Mouse (Mus musculus) right cerebral cortex, postnatal 4 days (tissue): ENCODE results near the gene Vmn1r235.
"Not testable (repeated sequence)": the region's sequence is repeated elsewhere in the genome, so short reads cannot be mapped to it uniquely, and the experiment has no call there.

Experiments used
- DNase-seq: peaks from one replicate; pipeline ENCODE4 v3.0.0-alpha.2; 2022

Gene Vmn1r235

GRCm38 (mm10) chr17:21256111-21256510 lies at the start of gene Vmn1r235:
Gene Vmn1r235, plus strand, starts transcription at chr17:21256411.
- DNase-seq = no peak

GRCm38 (mm10) chr17:21211081-21211480 lies 45.1 kb upstream of the Vmn1r235 start:
- DNase-seq = not testable (repeated sequence)

- DNase-seq = no peak
These were observed 30.4 kb upstream of the Vmn1r235 start, which contains the start of gene Vmn1r234 for GRCm38 (mm10) chr17:21225787-21226186. Gene Vmn1r234, plus strand, starts transcription at chr17:21226087.

- peak; percentile 56 for DNase-seq
These were observed 24.6 kb upstream of the Vmn1r235 start for GRCm38 (mm10) chr17:21231654-21232053.

- DNase-seq = peak; percentile 5
These were observed 15.9 kb downstream of the Vmn1r235 start for GRCm38 (mm10) chr17:21272103-21272502.

- DNase-seq = no peak
These were observed 26.4 kb downstream of the Vmn1r235 start, which contains the start of gene Vmn1r236 for GRCm38 (mm10) chr17:21282642-21283041. Gene Vmn1r236, plus strand, starts transcription at chr17:21282942.

- no peak for DNase-seq
These were observed 28.2 kb downstream of the Vmn1r235 start for GRCm38 (mm10) chr17:21284395-21284794.

GRCm38 (mm10) chr17:21289695-21290094 lies 33.5 kb downstream of the Vmn1r235 start:
- no peak for DNase-seq

GRCm38 (mm10) chr17:21311565-21311964 lies 55.4 kb downstream of the Vmn1r235 start, which contains the start of gene Vmn1r237:
Gene Vmn1r237, plus strand, starts transcription at chr17:21311865.
- no peak for DNase-seq
